Mouse (Mus musculus) neutrophil, adult 65 days (primary cell): ENCODE results near the gene Ruvbl2. TPM values are rescaled to one million over a fixed set of nuclear protein-coding genes. Genes with fewer than 3 reads are reported as not detected.

Experiments used
- total RNA-seq: library from RNA; stranded (reverse); gene quantifications from 2 replicates; pipeline ENCODE4 v1.2.4, GENCODE M21; 2023

Ruvbl2 gene
- total RNA-seq, result 22.0 and 31.6 TPM in 2 replicates

DNA sequence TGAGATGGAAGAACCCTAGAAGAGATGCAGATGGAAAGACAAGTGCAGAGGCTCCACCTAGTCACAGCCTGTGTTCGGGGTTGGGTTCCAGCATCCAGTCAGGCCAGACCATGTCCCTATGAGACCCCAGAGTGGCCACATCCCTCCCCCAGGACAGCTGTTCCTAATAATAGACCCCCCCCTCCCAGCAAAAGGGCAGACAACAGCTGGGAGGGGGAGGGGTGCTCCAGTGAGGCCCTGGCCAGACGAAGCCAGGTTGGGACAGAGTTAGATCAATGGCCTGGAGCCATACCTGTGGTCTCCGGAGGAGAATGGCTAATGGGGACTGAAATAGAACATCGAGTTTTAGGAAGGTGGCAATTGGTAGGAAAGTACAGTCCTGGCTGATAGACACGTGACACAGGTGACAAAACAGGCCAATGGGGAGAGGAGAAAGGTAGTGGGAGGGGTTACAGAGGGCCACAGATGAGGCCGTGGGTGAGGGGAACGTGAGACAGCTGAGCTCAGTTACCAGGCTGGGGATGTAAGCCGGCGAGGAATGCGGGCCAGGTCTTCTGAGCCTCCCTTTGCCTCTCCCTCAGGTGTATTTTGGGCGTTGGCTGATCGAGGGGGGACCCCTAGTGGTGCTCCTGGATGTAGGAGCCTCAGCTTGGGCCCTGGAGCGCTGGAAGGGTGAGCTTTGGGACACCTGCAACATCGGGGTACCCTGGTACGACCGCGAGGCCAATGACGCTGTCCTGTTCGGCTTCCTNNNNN lies at the start of gene Ruvbl2:
TSS of gene Ruvbl2 (minus strand) at position 576 of the 756 bp plus-strand sequence.

DNA sequence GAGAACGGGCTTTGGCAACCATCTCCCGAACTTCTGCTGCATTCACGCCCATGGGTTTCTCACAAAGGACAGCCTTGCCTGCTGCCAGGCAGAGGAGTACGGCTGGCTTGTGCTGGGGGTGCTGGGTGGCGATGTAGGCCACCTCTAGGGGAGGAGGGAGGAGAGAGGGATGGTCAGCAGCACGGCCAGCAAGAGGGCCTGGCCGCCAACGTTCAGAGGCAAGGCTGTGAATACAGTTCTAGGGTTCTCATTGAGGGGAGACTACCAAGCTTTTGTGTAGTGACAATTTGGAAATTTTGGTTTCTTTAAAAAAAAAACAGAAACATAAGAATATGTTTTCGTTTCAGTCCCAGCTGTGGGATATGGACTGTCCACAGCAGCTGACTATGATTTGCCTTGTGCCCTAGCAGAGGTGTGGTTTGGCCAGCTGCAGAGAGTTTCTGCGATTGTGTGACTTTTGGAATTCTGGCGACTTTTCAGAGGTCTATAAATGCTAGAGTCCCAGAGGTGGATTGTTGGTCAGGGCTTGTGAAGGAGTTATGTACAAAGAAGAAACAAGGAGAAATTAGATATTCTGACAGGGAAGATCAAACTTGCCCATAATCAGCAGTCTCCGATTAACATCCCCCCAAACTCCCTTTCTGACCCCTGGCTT lies 49.0 kb upstream of the Ruvbl2 start, which contains the start of gene Gm45808:
TSS of gene Gm45808 (minus strand) at position 51 of the 655 bp plus-strand sequence.

DNA sequence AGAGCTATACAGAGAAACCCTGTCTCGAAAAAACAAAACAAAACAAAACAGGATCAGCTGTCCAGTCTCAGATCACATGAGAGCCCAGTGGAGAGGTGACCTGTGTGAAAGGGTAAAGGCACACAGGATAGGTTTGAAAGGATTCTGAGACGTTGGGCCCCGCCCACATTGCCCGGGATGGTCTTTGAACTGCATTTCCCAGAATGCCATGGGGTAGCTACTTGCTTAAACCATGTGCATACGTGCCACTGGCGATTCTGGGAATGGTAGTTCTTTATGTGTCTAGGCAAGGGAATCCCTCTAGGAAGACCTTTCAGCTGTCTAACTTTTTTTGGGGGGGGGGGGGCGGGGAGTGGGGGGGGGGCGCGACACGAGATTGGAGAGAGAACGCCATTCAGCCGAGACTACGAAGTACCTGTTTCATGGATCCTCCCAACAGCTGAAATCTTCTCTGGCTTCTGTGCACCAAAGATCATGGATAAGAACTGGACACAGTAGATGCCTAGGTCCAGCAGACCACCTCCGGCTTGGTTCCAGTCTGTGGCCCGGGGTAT lies 43.6 kb upstream of the Ruvbl2 start, which contains the start of gene Tulp2:
TSS of gene Tulp2 (plus strand) at position 504 of the 554 bp plus-strand sequence.

DNA sequence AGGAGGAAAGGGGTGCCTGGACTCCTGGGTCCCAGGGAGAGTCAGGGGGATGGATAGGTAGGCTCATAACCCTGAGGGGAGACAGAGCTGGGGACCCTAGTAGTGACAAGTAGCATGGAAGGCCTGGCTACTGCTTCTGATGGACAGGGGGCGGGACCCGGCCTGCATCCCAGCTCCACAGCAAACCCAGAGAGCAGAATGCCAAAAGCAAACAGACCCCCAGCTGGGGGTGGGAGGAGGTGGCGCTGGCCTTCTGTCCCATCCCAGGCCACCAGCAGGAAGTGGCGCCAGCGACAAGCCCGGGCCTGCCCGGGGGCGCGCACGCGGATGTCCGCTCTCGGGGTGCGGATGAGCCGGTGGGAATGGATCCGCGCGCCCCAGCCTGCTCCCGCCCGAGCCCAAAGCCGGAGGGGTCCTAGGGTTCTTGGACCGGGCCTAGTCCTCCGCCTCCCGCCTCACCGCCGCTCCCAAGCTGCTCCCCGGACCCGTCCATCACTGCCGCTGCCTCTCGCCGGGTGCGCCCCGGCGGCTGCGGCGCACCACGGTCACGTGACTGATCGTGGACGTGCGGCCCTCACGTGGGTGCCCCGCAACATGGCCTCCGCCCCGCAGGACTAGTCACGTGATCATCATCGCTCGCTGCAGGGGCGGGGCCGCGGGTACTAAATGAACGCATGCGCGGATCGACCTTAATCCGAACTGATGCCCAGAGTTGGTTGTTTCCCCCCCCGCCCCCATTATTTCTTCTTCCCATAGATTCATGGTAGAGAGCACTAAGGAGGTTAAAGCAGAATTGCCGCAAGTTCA lies 28.6 kb upstream of the Ruvbl2 start, which contains the start of gene Bax:
TSS of gene Bax (minus strand) at position 616 of the 807 bp plus-strand sequence.

DNA sequence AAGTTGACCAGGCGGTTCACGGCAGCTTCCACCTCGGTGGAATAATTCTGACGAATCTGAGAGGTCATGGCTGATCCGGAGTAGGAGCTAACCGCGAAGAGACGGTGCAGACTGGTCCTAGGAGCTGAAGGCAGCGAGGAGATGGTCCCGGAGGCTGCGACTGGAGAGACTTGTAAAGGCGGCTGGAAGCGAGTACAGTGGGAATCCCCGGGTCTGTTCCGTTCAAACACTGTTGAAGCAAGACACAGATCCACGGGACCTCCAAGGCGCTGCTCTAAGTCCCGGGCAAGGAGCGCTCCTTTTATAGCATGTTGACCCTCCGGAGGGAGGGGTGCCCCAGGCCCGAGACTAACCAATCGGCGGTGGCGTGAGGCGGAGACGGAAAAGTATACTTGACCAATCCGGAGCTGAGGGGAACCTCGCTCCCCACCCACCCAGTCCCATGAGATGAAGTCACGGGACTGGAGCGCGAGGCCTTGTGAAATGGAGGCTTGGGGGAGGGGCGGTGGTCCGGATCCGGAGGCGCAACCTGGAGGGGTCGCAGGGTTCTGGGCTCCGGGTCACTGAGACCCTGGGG lies 21.8 kb upstream of the Ruvbl2 start, which contains the start of gene Ftl1:
TSS of gene Ftl1 (minus strand) at position 321 of the 577 bp plus-strand sequence.

DNA sequence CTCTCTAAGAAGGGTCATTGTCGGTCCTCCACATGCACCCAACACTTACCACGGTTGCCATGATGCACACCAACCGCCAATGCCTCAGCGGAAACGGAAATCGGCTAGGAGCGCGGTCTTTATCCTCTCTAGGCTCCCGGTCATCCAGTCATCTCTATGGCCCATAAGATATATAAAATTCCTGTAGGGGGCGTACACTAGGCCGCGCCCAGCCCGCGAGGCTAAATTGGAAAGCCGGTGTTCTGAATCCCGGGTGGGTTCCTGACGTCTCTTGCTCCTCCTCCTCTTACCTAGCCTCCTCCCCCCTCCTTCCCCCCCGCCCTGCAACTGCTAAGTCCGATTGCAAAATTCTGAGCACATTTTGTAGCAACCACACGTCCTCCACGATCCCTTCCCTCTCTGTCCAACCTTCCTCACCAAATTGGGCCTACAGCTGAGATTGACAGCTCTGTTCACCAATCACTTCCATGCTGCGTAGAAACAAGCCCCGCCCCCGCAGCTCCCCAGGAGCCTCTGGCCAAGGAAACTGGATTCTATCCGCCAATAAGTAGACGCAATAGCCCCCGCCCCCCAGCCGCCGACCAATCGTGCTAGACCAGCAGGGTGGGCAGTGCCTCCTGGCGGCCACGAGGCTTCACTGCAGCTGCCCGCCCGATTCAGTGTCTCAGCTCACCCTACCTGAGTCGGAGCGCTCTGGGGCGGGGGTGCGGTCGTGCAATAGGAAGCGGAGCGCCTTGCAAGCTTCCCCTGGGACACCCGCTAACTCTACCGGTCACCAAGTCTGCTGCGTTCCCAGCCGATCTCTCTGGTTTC lies 3.5 kb downstream of the Ruvbl2 start, which contains the start of gene Gys1:
TSS of gene Gys1 (plus strand) at position 642 of the 813 bp plus-strand sequence.

DNA sequence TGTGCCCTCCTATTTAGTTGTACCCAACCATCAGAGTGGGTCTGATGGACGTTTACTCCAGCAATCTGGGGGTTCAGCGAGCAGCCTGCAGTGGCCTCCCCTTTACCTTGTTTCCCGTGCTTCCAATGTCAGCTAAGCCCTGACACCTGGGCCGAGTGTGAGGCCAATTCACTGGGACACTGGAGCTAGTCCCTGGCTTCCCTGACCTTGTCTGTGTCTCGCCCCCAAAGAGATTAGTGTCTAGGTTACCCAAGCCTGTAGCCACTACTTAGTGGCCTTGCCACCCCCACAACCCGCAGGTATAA lies 17.3 kb downstream of the Ruvbl2 start, which contains the start of gene Lhb:
TSS of gene Lhb (plus strand) at position 206 of the 305 bp plus-strand sequence.

DNA sequence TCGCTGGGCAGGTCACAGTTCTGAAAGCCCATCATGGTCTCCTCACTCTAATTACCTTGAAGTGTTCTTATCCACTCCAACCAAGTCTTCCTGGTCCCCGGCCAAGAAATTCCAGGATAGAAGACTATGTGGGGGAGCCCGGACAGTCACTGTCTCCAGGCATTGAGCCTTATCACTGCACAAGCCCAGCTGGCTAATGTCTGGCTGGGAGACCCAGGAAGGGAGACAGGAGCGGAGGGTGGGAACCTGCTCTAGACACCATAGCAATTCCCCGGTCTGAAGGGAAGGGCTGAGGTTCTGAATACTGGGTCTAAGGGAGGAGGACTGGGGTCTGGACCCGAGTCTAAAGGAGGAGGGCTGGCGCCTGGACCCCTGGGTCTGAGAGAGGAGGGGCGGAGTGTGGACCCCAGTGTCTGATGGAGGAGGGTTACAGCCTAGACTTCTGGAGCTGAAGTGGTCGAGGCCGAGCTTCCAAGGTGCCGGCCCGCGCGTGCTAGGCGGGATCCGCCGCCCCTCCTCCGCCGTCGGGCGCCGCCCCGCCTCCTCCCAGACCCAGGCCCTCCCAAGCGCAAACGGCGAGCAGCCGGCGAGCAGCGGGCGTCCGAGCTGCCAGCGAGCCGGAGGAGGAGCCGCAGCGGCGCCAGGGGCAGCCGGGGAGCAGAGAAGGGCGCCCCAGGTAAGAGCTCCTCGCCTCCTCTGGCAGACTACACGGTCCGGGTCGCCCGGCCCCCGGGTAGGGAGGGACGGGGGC lies 24.6 kb downstream of the Ruvbl2 start, which contains the start of gene Ntf5:
TSS of gene Ntf5 (plus strand) at position 583 of the 751 bp plus-strand sequence.

DNA sequence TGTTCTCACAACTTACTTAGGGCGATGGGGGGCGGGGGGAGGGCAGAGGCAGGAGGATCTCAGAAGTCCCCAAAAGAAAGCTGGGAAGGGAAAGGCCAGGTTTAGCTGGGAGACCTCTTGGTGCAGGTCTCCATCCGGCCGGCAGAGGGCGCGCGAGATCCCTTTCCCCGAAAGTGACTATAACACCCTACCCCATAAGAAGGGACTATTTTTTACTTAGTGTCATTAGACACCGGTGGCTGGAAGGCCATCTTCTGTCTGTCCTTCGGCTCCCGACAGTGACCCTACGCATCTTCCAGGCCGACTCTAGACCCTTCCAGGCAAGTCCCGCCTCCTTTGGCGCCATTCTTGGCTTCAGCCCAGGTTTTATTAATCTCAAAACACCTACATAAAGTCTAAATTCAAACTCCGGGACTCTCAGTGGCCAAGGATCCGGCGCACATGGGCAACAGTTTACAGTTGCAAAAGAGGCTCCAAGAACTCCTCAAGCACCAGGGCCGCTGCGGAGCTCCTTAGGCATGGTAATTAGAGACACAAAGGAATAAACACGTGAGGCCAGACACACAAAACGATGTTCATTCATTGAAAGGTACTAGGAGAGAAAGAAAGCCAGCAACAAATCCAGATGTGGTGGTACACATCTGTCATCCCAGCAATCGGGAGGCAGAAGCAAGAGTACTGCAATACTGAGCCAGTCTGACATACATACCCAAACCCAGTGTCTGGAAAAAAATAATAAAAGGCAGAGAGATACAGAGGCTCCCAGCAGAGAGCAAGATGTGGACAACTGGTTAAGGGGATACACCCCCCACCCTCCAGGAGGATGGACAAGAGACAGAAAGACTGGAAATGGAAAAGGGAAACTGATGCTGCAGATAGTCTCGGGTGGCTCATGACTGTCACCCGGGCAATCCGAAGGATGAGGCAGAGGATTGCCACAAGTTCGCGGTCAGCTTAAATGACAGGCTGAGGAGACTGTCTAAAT lies 32.5 kb downstream of the Ruvbl2 start, which contains the start of gene Kcna7:
TSS of gene Kcna7 (plus strand) at position 563 of the 985 bp plus-strand sequence.

DNA sequence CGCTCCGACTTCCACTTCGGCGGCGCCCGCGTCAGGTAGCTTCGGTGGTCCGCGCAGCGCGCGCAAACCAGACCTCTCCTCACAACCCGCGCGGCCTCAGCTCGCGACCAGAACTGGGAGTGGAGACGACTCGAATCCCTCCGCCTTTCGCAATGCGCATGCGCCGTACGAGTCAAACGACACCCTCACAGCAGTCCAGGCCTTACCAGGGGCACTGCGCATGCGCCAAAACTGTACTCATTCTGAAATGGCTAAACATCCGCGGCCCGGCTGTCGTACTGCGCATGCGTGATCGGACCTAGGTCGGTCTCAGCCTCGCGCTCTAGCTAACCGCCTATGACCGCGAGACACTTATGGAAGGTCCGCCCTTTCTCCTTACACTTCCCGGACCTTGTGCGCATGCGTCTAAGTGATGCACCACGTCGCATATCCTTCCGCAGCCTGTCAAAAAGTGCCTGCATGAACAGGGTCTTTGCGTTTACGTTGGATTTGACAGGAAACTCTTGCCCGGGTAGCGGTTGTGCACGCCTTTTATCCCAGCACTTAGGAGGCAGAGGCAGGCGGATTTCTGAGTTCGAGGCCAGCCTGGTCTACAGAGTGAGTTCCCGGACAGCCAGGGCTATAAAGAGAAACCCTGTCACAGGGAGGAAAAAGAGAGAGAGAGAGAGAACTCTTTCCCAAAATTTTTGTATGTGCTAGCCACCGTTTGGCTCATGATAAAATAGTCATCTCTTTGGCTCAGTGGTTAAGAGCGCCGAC lies 42.1 kb downstream of the Ruvbl2 start, which contains the start of gene Snrnp70:
TSS of gene Snrnp70 (minus strand) at position 165 of the 759 bp plus-strand sequence.

Other genes starting within 250 kb of the Ruvbl2 start
- not detected in 2 replicates for gene Ccdc155, start 233.2 kb downstream of the Ruvbl2 start, total RNA-seq
- gene Dkkl1, start 225.9 kb downstream of the Ruvbl2 start, total RNA-seq, result not detected in 2 replicates
- not detected in 2 replicates for gene Tead2, start 222.3 kb downstream of the Ruvbl2 start, total RNA-seq
- 347 and 367 TPM in 2 replicates for gene Cd37, start 199.0 kb downstream of the Ruvbl2 start, total RNA-seq
- 1.2 and 1.3 TPM in 2 replicates for gene Slc6a16, start 197.0 kb downstream of the Ruvbl2 start, total RNA-seq
- not detected in 2 replicates for gene Slc6a21, start 160.6 kb downstream of the Ruvbl2 start, total RNA-seq
- gene Trpm4, start 104.3 kb downstream of the Ruvbl2 start, total RNA-seq, result 3.6 and 5.2 TPM in 2 replicates
- not detected in 2 replicates for gene Hrc, start 102.8 kb downstream of the Ruvbl2 start, total RNA-seq
- 0.09 TPM in 1 of 2 replicates, not detected in the other for gene Ppfia3, start 71.1 kb downstream of the Ruvbl2 start, total RNA-seq
- 2.5 TPM in 1 of 2 replicates, not detected in the other for gene Lin7b, start 67.5 kb downstream of the Ruvbl2 start, total RNA-seq
- 255 and 367 TPM in 2 replicates for gene Snrnp70, start 42.4 kb downstream of the Ruvbl2 start, total RNA-seq
- not detected in 2 replicates for gene Kcna7, start 32.4 kb downstream of the Ruvbl2 start, total RNA-seq
- gene Ntf5, start 24.4 kb downstream of the Ruvbl2 start, total RNA-seq, result not detected in 2 replicates
- gene Lhb, start 17.3 kb downstream of the Ruvbl2 start, total RNA-seq, result not detected in 2 replicates
- gene Gys1, start 3.3 kb downstream of the Ruvbl2 start, total RNA-seq, result 53.5 and 56.5 TPM in 2 replicates
- 1,156 and 1,320 TPM in 2 replicates for gene Ftl1, start 21.8 kb upstream of the Ruvbl2 start, total RNA-seq
- 37.2 and 40.7 TPM in 2 replicates for gene Bax, start 28.8 kb upstream of the Ruvbl2 start, total RNA-seq
- not detected in 2 replicates for gene Tulp2, start 43.8 kb upstream of the Ruvbl2 start, total RNA-seq
- gene Gm45808, start 48.7 kb upstream of the Ruvbl2 start, total RNA-seq, result 0.98 and 1.7 TPM in 2 replicates
- gene Dhdh, start 50.7 kb upstream of the Ruvbl2 start, total RNA-seq, result 3.7 and 5.4 TPM in 2 replicates
- gene Nucb1, start 72.3 kb upstream of the Ruvbl2 start, total RNA-seq, result 90.7 and 109 TPM in 2 replicates
- 126 and 199 TPM in 2 replicates for gene Ppp1r15a, start 88.2 kb upstream of the Ruvbl2 start, total RNA-seq
- gene Plekha4, start 88.2 kb upstream of the Ruvbl2 start, total RNA-seq, result not detected in 2 replicates
- 0.95 TPM in 1 of 2 replicates, not detected in the other for gene Hsd17b14, start 116.8 kb upstream of the Ruvbl2 start, total RNA-seq
- 24.0 and 34.0 TPM in 2 replicates for gene Bcat2, start 132.1 kb upstream of the Ruvbl2 start, total RNA-seq
- not detected in 2 replicates for gene Fgf21, start 177.4 kb upstream of the Ruvbl2 start, total RNA-seq
- gene Fut1, start 179.2 kb upstream of the Ruvbl2 start, total RNA-seq, result not detected in 2 replicates
- not detected in 2 replicates for gene Izumo1, start 183.7 kb upstream of the Ruvbl2 start, total RNA-seq
- 4.3 and 5.0 TPM in 2 replicates for gene Rasip1, start 189.4 kb upstream of the Ruvbl2 start, total RNA-seq
- 0.20 TPM in 1 of 2 replicates, not detected in the other for gene Mamstr, start 201.9 kb upstream of the Ruvbl2 start, total RNA-seq
- gene Fut2, start 228.3 kb upstream of the Ruvbl2 start, total RNA-seq, result not detected in 2 replicates
- gene Ntn5, start 245.9 kb upstream of the Ruvbl2 start, total RNA-seq, result not detected in 2 replicates